Mouse (Mus musculus): ENCODE results near the gene Rpl27. TPM values are rescaled to one million over a fixed set of nuclear protein-coding genes. Genes with fewer than 3 reads are reported as not detected.
A peak's percentile ranks its signal among the peaks of the same experiment; 100 is the strongest.
"Not testable (repeated sequence)": the region's sequence is repeated elsewhere in the genome, so short reads cannot be mapped to it uniquely, and the experiment has no call there.

Rpl27 gene
- polyA plus RNA-seq, 1 experiment from 2014 or later = 404 TPM

DNA sequence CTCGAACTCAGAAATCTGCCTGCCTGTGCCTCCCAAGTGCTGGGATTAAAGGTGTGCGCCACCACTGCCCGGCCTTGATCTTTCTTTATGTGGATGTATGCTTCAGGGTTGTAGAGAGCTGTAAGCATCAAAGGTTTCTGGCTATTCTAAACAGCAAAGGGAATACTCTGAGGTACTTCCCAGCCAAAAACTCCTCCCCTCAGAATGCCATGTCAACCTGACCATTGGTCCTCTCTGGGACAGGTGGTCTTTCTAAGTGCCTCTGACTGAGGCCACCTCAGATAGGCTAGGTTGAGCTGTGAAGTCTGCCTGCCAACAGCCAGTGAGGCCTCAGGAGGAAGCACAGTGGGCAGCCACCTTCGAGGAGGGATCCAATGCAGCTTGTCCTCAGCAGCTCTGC, 6.8 kb downstream of the Rpl27 start:
- no peak for ATAC-seq (ENCODE audit: insufficient number of reproducible peaks, insufficient read depth, low FRiP score, low TSS enrichment, low read depth)
- peak overlapping the region; percentile 55 for H3K4me2 ChIP-seq
- peaks cover 16% of the 10 kb centered on the region for H3K4me1 ChIP-seq
- H3K9me3 ChIP-seq = no peaks in the 10 kb centered on the region
- peak overlapping the region; percentile 59; the same call in 1 of the 2 replicates for H3K9ac ChIP-seq
- WGBS = 82% methylated on average over 4 of the region's 4 CpGs
- H3K4me3 ChIP-seq = peak overlapping the region; percentile 36; the same call in 1 of the 2 replicates
- H3K27me3 ChIP-seq = no peaks in the 10 kb centered on the region
- peaks cover 23% of the 10 kb centered on the region for H3K36me3 ChIP-seq
- H3K27ac ChIP-seq = no peak overlapping the region

DNA sequence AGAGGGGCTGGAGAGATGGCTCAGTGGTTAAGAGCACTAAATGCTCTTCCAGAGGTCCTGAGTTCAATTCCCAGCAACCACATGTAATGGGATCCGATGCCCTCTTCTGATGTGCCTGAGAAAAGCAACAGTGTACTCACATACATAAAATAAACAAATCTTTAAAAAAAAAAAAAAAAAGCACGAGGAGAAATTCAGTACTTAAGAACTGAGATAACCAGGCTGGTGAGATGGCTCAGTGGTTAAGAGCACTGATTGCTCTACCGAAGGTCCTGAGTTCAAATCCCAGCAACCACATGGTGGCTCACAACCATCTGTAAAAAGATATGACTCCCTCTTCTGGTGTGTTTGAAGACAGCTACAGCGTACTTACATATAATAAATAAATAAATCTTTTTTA, 7.5 kb downstream of the Rpl27 start:
- H3K4me3 ChIP-seq = not testable (repeated sequence)
- 86% methylated on average over 4 of the region's 4 CpGs for WGBS

DNA sequence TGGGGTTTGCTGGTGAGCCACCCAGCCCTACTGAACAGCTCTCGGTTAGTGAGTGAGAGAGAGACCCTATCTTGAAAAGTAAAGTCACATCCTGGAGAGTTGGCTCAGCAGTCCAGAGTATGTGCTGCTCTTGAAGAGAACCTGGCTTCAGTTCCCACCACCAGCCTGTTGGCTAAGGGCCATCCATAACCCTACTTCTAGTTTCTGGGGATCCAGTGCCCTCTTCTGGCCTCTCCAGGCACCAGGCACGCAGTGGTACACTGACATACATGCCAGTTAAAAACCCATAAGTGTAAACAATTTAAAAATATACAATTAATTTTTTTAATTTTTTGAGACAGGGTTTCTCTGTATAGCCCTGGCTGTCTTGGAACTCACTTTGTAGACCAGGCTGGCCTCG, 8.3 kb downstream of the Rpl27 start:
- Histone ChIP-seq H3K36me3 (peaks cover 8% of the 10 kb centered on the region), H3K9me3 (no peaks in the 10 kb centered on the region), H3K27ac (no peak overlapping the region), H3K4me1 (peaks cover 15% of the 10 kb centered on the region), H3K4me3 (no peak overlapping the region), H3K9ac (no peak overlapping the region), H3K27me3 (no peaks in the 10 kb centered on the region), H3K4me2 (no peak overlapping the region)
- no peak for ATAC-seq (ENCODE audit: insufficient number of reproducible peaks, insufficient read depth, low FRiP score, low TSS enrichment, low read depth)
- 84% methylated on average over 3 of the region's 3 CpGs for WGBS

More for the DNA sequence above, 7.5 kb downstream of the Rpl27 start:
- H3K27me3 ChIP-seq; H3K4me2 ChIP-seq; H3K27ac ChIP-seq; H3K9me3 ChIP-seq; H3K9ac ChIP-seq; ATAC-seq (ENCODE audit: insufficient number of reproducible peaks, insufficient read depth, low FRiP score, low TSS enrichment, low read depth): not testable (repeated sequence)
- Histone ChIP-seq H3K36me3 (peaks cover 16% of the 10 kb centered on the region), H3K4me1 (peaks cover 13% of the 10 kb centered on the region)

DNA sequence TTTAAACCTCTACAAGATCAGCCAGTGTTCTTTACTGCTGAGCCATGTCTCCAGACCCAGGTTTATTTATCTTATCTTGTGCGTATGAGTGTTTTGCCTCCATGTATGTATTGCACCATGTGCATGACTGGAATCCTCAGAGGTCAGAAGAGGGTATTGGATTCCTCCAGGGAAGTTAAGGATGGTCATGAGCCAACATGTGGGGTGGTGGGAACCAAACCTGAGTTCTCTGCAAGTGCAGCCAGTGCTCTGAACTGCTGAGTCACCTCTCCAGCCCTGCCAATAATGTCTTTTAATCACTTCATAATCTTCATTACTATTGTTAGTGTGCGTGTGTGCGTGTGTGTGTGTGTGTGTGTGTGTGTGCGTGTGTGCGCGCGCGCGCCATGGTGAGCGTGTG, 9.4 kb downstream of the Rpl27 start:
- Histone ChIP-seq H3K4me2 (no peak overlapping the region), H3K4me3 (no peak overlapping the region), H3K27ac (no peak overlapping the region), H3K36me3 (peaks cover under 1% of the 10 kb centered on the region; the same call in 1 of the 2 replicates), H3K27me3 (no peaks in the 10 kb centered on the region), H3K9ac (no peak overlapping the region), H3K9me3 (no peaks in the 10 kb centered on the region), H3K4me1 (peaks cover 15% of the 10 kb centered on the region)
- 93% methylated on average over 10 of the region's 10 CpGs for WGBS
- no peak for ATAC-seq (ENCODE audit: insufficient number of reproducible peaks, insufficient read depth, low FRiP score, low TSS enrichment, low read depth)

DNA sequence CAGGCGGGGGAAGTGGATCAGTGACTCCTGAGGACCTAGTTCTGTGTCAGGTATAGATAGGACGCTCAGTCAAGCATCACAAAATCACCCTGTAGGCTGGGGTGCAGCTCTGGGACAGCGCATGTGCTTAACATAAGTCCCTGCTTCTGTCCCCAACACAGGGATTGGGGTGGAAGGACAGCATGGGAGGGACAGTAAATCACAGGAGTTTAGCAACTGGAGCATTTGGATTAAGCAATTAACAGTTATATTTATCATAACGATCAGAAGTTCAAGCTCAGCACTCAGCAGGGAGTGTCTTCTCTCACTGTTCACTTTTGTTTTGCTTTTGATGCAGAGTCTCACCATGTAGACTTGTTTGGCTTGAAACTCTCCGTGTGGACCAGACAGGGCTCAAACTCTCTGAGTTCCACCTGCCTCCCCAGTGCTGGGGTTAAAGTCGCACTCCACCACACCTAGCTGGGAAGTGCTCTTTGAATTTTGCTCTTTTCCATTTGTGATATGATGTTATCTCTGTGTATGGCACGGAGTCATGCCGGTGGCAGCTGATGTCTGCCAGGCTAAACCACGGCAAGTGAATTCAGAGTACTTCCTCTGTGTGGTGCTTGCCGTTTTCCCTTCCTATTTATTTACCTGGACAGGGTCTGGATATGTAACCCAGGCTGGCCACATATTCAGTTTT, 10.1 kb downstream of the Rpl27 start:
- no peaks in the 10 kb centered on the region for H3K9me3 ChIP-seq
- H3K27ac ChIP-seq = no peak overlapping the region
- no peaks in the 10 kb centered on the region for H3K27me3 ChIP-seq
- H3K4me1 ChIP-seq = peaks cover 15% of the 10 kb centered on the region
- H3K9ac ChIP-seq = no peak overlapping the region
- H3K36me3 ChIP-seq = peaks cover 7% of the 10 kb centered on the region
- H3K4me3 ChIP-seq = no peak overlapping the region
- WGBS = 72% methylated on average over 10 of the region's 10 CpGs
- H3K4me2 ChIP-seq = no peak overlapping the region
- ATAC-seq (ENCODE audit: insufficient number of reproducible peaks, insufficient read depth, low FRiP score, low TSS enrichment, low read depth) = no peak

DNA sequence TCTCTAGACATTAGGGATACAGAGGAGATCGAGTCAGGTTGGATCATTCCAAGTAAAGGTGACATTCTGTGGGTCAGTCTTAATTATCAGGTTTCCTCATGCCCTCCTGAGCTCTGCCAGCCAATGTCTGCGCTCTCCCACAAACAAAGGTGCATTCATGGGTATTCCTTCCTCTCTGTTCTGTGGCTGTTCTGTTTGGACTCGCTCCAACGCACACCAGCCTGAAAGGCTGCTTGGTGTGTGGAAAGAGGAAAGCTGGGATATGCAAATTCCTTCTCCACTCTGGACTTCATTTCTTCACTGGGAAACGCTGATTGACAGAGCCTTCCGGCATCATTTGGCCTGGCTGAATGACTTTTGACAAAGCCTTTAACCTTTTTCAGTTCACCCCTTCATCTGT, 12.6 kb downstream of the Rpl27 start:
- ATAC-seq (ENCODE audit: insufficient number of reproducible peaks, insufficient read depth, low FRiP score, low TSS enrichment, low read depth) = no peak
- Histone ChIP-seq H3K36me3 (peaks cover 32% of the 10 kb centered on the region), H3K9ac (no peak overlapping the region), H3K27ac (0 out of 2 replicates have a peak overlapping the region, but pooled peaks have one; percentile 5), H3K9me3 (no peaks in the 10 kb centered on the region), H3K4me3 (no peak overlapping the region), H3K27me3 (no peaks in the 10 kb centered on the region), H3K4me1 (peaks cover 9% of the 10 kb centered on the region), H3K4me2 (no peak overlapping the region)
- 21% methylated on average over 6 of the region's 6 CpGs for WGBS

DNA sequence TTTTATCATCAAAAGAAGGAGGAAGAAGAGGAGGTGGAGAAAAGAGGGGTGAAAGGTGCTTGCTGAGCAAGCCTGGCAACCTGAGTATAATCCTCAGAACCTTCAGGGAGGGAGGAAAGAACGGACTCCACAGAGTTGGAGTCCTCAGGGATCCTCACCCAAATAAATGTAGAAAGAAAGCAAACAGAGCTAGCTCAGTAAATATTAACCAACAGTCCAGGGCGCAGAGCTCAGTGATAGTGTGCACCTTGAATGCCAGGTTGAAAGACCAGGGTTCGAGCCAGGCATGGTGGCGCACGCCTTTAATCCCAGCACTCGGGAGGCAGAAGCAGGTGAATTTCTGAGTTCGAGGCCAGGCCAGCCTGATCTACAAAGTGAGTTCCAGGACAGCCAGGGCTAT, 13.5 kb downstream of the Rpl27 start:
- no peak for ATAC-seq (ENCODE audit: insufficient number of reproducible peaks, insufficient read depth, low FRiP score, low TSS enrichment, low read depth)
- no peak overlapping the region for H3K27ac ChIP-seq
- no peaks in the 10 kb centered on the region for H3K9me3 ChIP-seq
- H3K36me3 ChIP-seq = peaks cover 41% of the 10 kb centered on the region
- no peaks in the 10 kb centered on the region for H3K27me3 ChIP-seq
- WGBS = 89% methylated on average over 7 of the region's 7 CpGs
- no peak overlapping the region for H3K4me2 ChIP-seq
- H3K9ac ChIP-seq = no peak overlapping the region
- no peak overlapping the region for H3K4me3 ChIP-seq
- peaks cover 9% of the 10 kb centered on the region for H3K4me1 ChIP-seq

DNA sequence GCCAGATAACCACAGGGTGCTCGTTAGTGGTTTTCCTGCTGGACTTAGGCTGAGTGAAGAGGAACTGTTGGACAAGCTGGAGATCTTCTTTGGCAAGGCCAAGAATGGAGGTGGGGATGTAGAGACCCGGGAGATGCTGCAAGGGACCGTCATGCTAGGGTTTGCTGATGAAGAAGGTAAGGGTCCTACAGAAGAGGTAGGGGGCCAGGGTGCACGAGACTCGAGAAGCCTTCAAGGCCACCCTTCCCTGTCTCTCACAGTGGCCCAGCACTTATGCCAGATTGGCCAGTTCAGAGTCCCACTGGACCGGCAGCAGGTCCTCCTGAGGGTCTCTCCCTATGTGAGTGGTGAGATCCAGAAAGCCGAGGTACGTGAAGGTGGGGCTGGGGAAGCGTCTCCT, 15.5 kb downstream of the Rpl27 start:
- peaks cover 59% of the 10 kb centered on the region for H3K36me3 ChIP-seq
- no peaks in the 10 kb centered on the region for H3K9me3 ChIP-seq
- no peak overlapping the region for H3K27ac ChIP-seq
- ATAC-seq (ENCODE audit: insufficient number of reproducible peaks, insufficient read depth, low FRiP score, low TSS enrichment, low read depth) = no peak
- no peak overlapping the region for H3K9ac ChIP-seq
- WGBS = 88% methylated on average over 9 of the region's 9 CpGs
- H3K4me2 ChIP-seq = no peak overlapping the region
- peaks cover 14% of the 10 kb centered on the region for H3K4me1 ChIP-seq
- H3K27me3 ChIP-seq = no peaks in the 10 kb centered on the region
- no peak overlapping the region for H3K4me3 ChIP-seq

DNA sequence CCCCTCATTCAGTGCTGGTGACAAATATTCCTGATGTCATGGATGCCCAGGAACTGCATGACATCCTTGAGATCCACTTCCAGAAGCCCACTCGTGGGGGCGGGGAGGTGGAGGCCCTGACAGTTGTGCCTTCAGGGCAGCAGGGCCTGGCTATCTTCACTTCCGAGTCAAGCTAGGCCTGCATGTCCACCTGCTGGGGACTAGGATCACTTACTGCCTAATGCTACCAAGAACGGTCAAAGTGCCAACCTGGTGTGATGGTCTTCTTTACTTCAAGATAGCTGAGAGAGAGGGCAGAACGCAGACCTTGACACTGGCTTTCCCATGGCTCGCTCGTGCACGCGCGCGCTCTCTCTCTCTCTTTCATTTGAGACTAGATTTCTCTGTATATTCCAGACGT, 16.1 kb downstream of the Rpl27 start:
- peaks cover 59% of the 10 kb centered on the region for H3K36me3 ChIP-seq

DNA sequence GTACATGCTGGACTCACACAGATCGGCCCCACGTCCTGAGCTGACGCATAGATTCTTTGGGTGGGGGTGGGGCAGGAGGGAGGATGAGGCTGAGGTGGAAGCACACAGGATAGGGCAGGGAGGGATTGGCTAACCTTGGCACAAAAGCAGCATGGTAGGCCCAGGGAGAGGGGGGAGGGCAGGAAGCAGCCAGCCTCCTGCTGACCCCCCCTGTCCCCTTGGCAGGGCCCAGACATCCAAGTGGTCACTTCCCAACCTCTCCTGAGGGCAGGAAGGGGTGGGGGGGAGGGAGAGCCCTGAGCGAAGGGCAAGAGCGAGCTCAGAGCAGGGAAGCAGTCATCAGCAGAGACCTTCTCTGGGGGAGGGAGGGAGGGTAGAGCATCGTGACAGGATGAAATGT, 17.6 kb downstream of the Rpl27 start:
- Histone ChIP-seq H3K36me3 (peaks cover 59% of the 10 kb centered on the region), H3K27ac (no peak overlapping the region), H3K4me2 (no peak overlapping the region), H3K9me3 (no peaks in the 10 kb centered on the region), H3K4me1 (peaks cover 27% of the 10 kb centered on the region), H3K4me3 (no peak overlapping the region), H3K27me3 (no peaks in the 10 kb centered on the region), H3K9ac (no peak overlapping the region)
- no peak for ATAC-seq (ENCODE audit: insufficient number of reproducible peaks, insufficient read depth, low FRiP score, low TSS enrichment, low read depth)
- WGBS = 27% methylated on average over 6 of the region's 6 CpGs

More for the DNA sequence above, 16.1 kb downstream of the Rpl27 start:
- ATAC-seq (ENCODE audit: insufficient number of reproducible peaks, insufficient read depth, low FRiP score, low TSS enrichment, low read depth) = no peak
- Histone ChIP-seq H3K9me3 (no peaks in the 10 kb centered on the region), H3K27me3 (no peaks in the 10 kb centered on the region), H3K4me1 (peaks cover 20% of the 10 kb centered on the region), H3K27ac (no peak overlapping the region), H3K4me2 (no peak overlapping the region), H3K9ac (no peak overlapping the region), H3K4me3 (no peak overlapping the region)
- 84% methylated on average over 12 of the region's 12 CpGs for WGBS

DNA sequence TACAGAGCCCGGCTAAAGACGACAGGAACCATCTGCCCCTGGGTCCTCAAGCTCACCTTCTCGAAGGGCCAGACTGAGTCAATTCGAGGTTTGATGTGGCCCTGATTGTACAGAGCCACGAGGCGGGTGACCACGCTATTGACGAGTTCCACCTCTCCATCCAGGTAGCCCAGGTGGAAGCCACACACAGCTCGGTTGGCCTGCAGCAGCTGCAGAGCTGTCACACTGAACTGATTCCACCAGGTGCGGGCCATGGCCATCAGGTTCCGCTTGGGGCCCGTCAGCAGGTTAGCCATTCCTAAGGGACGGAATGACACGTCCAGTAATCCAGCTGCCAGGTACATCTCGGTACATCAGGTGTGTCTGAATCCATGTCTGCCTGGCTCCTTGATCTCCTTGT, 18.2 kb downstream of the Rpl27 start:
- WGBS = 86% methylated on average over 15 of the region's 15 CpGs
- peaks cover 59% of the 10 kb centered on the region for H3K36me3 ChIP-seq
- no peaks in the 10 kb centered on the region for H3K9me3 ChIP-seq
- H3K27ac ChIP-seq = no peak overlapping the region
- no peak overlapping the region for H3K9ac ChIP-seq
- no peak for ATAC-seq (ENCODE audit: insufficient number of reproducible peaks, insufficient read depth, low FRiP score, low TSS enrichment, low read depth)
- H3K27me3 ChIP-seq = no peaks in the 10 kb centered on the region
- H3K4me3 ChIP-seq = no peak overlapping the region
- H3K4me2 ChIP-seq = no peak overlapping the region
- peaks cover 28% of the 10 kb centered on the region for H3K4me1 ChIP-seq

DNA sequence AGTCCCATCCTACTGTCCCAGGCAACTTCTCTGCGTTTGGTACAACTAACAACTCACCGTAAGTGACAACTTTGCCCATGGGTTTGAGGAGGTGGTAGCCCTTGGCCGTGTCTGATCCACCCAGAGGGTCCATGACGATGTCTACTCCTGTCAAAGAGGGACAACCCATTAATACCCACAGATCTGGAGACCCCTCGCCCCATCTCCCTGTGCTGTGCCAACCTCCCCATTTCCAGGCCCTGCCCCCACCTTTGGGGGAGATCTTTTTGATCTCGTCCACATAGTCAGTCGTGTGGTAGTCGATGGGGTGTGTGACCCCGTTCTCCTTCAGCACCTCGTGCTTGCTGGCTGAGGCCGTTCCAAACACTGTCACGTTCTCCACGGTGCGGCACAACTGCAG, 20.0 kb downstream of the Rpl27 start:
- peaks cover 53% of the 10 kb centered on the region for H3K36me3 ChIP-seq
- 0 out of 2 replicates have a peak overlapping the region, but pooled peaks have one; percentile 2 for H3K9ac ChIP-seq
- peaks cover 30% of the 10 kb centered on the region for H3K4me1 ChIP-seq
- no peak for ATAC-seq (ENCODE audit: insufficient number of reproducible peaks, insufficient read depth, low FRiP score, low TSS enrichment, low read depth)
- no peak overlapping the region for H3K4me2 ChIP-seq
- H3K4me3 ChIP-seq = no peak overlapping the region
- no peak overlapping the region for H3K27ac ChIP-seq
- 84% methylated on average over 14 of the region's 14 CpGs for WGBS
- H3K27me3 ChIP-seq = peaks cover 2% of the 10 kb centered on the region; the same call in 1 of the 2 replicates
- H3K9me3 ChIP-seq = no peaks in the 10 kb centered on the region
